Mouse (Mus musculus) adrenal gland, adult 2 months (tissue): ENCODE results near the gene Pck2. TPM values are rescaled to one million over a fixed set of nuclear protein-coding genes. Genes with fewer than 3 reads are reported as not detected.

Source experiments
- DNase-seq: peaks from one replicate; pipeline ENCODE4 v3.0.0; 2021
- long read RNA-seq: library from polyadenylated mRNA; stranded (forward); transcript quantifications from one replicate; pipeline ENCODE4 v2.0.0, GENCODE M21; 2021
- polyA plus RNA-seq: library from polyadenylated mRNA; depleted of rRNA; stranded (reverse); fragments of >200 nt; gene quantifications from 2 replicates; pipeline ENCODE4 v1.2.3, GENCODE M21; 2012; rRNA removed
- total RNA-seq, 2 experiments: library from RNA; stranded (reverse); gene quantifications; 2 replicates each; pipeline ENCODE4 v1.2.3; 2021

Pck2 gene
- total RNA-seq = 10 to 100 TPM; 21.3 to 28.6 TPM
- 47.7 and 50.9 TPM in 2 replicates for polyA plus RNA-seq
- long read RNA-seq, transcript Pck2-201 (10 exons, 3,400 nt) = major isoform, 20 of 26 reads
- long read RNA-seq, partial matches to known transcripts = 3 of 26 reads
- long read RNA-seq, other reads (novel, unspliced or antisense) = 3 of 26 reads

- peak; percentile 96 for DNase-seq
Measured at GRCm38 (mm10) chr14:55540067-55540786, at the start of gene Pck2. Gene Pck2, plus strand, starts transcription at chr14:55540266.

- DNase-seq = peak; percentile 78
Measured at GRCm38 (mm10) chr14:55490361-55491201, 49.5 kb upstream of the Pck2 start, which contains the start of gene Carmil3. Gene Carmil3, plus strand, starts transcription at chr14:55490651.

- DNase-seq = peak; percentile 69
Measured at GRCm38 (mm10) chr14:55491291-55491833, 48.7 kb upstream of the Pck2 start.

GRCm38 (mm10) chr14:55492103-55492502 lies 48.0 kb upstream of the Pck2 start:
- no peak for DNase-seq

- no peak for DNase-seq
Measured at GRCm38 (mm10) chr14:55495509-55496240, 44.4 kb upstream of the Pck2 start.

- DNase-seq = no peak
Measured at GRCm38 (mm10) chr14:55496761-55497448, 43.2 kb upstream of the Pck2 start.

- peak; percentile 88 for DNase-seq
Measured at GRCm38 (mm10) chr14:55497449-55497821, 42.6 kb upstream of the Pck2 start.

GRCm38 (mm10) chr14:55505612-55506011 lies 34.5 kb upstream of the Pck2 start:
- no peak for DNase-seq

GRCm38 (mm10) chr14:55507801-55508200 lies 32.3 kb upstream of the Pck2 start:
- DNase-seq = no peak

GRCm38 (mm10) chr14:55509540-55509939 lies 30.5 kb upstream of the Pck2 start:
- no peak for DNase-seq

GRCm38 (mm10) chr14:55510125-55510731 lies 29.8 kb upstream of the Pck2 start, which contains the start of gene Cpne6:
Gene Cpne6, plus strand, starts transcription at chr14:55510445.
- DNase-seq = no peak

GRCm38 (mm10) chr14:55511037-55511436 lies 29.0 kb upstream of the Pck2 start:
- no peak for DNase-seq

- DNase-seq = no peak
Measured at GRCm38 (mm10) chr14:55513927-55514326, 26.1 kb upstream of the Pck2 start.

GRCm38 (mm10) chr14:55515846-55516245 lies 24.2 kb upstream of the Pck2 start:
- DNase-seq = no peak

- DNase-seq = no peak
Measured at GRCm38 (mm10) chr14:55518897-55519296, 21.2 kb upstream of the Pck2 start.

- DNase-seq = no peak
Measured at GRCm38 (mm10) chr14:55519604-55520003, 20.5 kb upstream of the Pck2 start.

- DNase-seq = peak; percentile 37
Measured at GRCm38 (mm10) chr14:55520451-55521361, 19.4 kb upstream of the Pck2 start.

GRCm38 (mm10) chr14:55524062-55524461 lies 16.0 kb upstream of the Pck2 start:
- DNase-seq = no peak

GRCm38 (mm10) chr14:55524785-55525184 lies 15.3 kb upstream of the Pck2 start, which contains the start of gene Nrl:
Gene Nrl, minus strand, starts transcription at chr14:55524981.
- no peak for DNase-seq
